Mouse (Mus musculus) heart, embryonic 16.5 days (tissue): Measurements from ENCODE around the gene Map7d3. TPM values are rescaled to one million over a fixed set of nuclear protein-coding genes. Genes with fewer than 3 reads are reported as not detected.

Experiments used
- ATAC-seq: fragments of 200-750 bp; cut with Nextera tagmentation; replicated peaks from 2 replicates; pipeline ENCODE4 v1.8.0; 2017; ENCODE audit warnings: moderate number of reproducible peaks; ENCODE audit not compliant: insufficient read depth, low FRiP score; ENCODE audit errors: extremely low read depth
- H3K27ac ChIP-seq: fragments of 300-500 bp; sonication (generic); 2 replicates; pipeline ENCODE4 v1.5.1; 2014; ENCODE audit warnings: mild to moderate bottlenecking, low read length, control low read depth, moderate library complexity
- H3K27me3 ChIP-seq: fragments of 300-500 bp; sonication (generic); 2 replicates; pipeline ENCODE4 v1.6.1; 2014; ENCODE audit warnings: low read length, mixed read lengths; ENCODE audit not compliant: control insufficient read depth, insufficient read depth
- H3K36me3 ChIP-seq: fragments of 300-500 bp; sonication (generic); 2 replicates; pipeline ENCODE4 v1.6.1; 2014; ENCODE audit not compliant: control insufficient read depth, insufficient read depth
- H3K4me1 ChIP-seq: fragments of 300-500 bp; sonication (generic); 2 replicates; pipeline ENCODE4 v1.6.1; 2014; ENCODE audit warnings: low read length, mixed read lengths; ENCODE audit not compliant: control insufficient read depth, insufficient read depth
- H3K4me2 ChIP-seq: fragments of 300-500 bp; sonication (generic); 2 replicates; pipeline ENCODE4 v1.6.1; 2014; ENCODE audit warnings: low read depth, mild to moderate bottlenecking, control low read depth, low read length
- H3K4me3 ChIP-seq: fragments of 300-500 bp; sonication (generic); 2 replicates; pipeline ENCODE4 v1.5.1; 2014; ENCODE audit warnings: mild to moderate bottlenecking, control low read depth, low read length
- H3K9ac ChIP-seq: fragments of 300-500 bp; sonication (generic); 2 replicates; pipeline ENCODE4 v1.6.1; 2014; ENCODE audit warnings: low read length, control low read depth
- H3K9me3 ChIP-seq: fragments of 300-500 bp; sonication (generic); replicated peaks from 2 replicates; pipeline ENCODE4 v1.6.1; 2016; ENCODE audit warnings: low read length; ENCODE audit not compliant: control insufficient read depth
- WGBS: fragments of 180-500 bp; shearing (Covaris S2); extraction: QIAGEN DNeasy Blood & Tissue Kit; methylation state at CpG from one replicate; pipeline ENCODE4 v1.1.7; 2014; 5-methylcytosine and 5-hydroxymethylcytosine counted together
- polyA plus RNA-seq: library from polyadenylated mRNA; unstranded; fragments of >200 nt; fragmentation: Nextera tagmentation; extraction: Ambion mirVana; gene quantifications from 2 replicates; pipeline ENCODE4 v1.2.1, GENCODE M21; 2015

The Map7d3 gene
- polyA plus RNA-seq, 1 experiment from 2014 or later, result 2.0 TPM

GRCm38 (mm10) chrX:56752144-56752543 is 70.0 kb downstream of the Map7d3 start:
- no peaks in the 10 kb centered on the region for H3K27me3 ChIP-seq
- no peak for ATAC-seq
- no peak overlapping the region for H3K9ac ChIP-seq
- H3K36me3 ChIP-seq, result no peaks in the 10 kb centered on the region
- no peak overlapping the region for H3K27ac ChIP-seq
- no peaks in the 10 kb centered on the region for H3K9me3 ChIP-seq
- H3K4me1 ChIP-seq, result peaks cover 11% of the 10 kb centered on the region
- no peak overlapping the region for H3K4me2 ChIP-seq
- 69% methylated on average over 6 of the region's 6 CpGs for WGBS
- no peak overlapping the region for H3K4me3 ChIP-seq

- WGBS, result 43% methylated on average over 4 of the region's 4 CpGs
- Histone ChIP-seq H3K36me3 (no peaks in the 10 kb centered on the region), H3K4me2 (no peak overlapping the region), H3K9me3 (no peaks in the 10 kb centered on the region), H3K27me3 (no peaks in the 10 kb centered on the region), H3K27ac (no peak overlapping the region), H3K4me1 (peaks cover 11% of the 10 kb centered on the region), H3K4me3 (no peak overlapping the region), H3K9ac (no peak overlapping the region)
- ATAC-seq, result no peak
These were observed 70.6 kb downstream of the Map7d3 start for GRCm38 (mm10) chrX:56751536-56751935.

Other genes starting within 250 kb of the Map7d3 start
- gene Mmgt1, start 224.3 kb downstream of the Map7d3 start, polyA plus RNA-seq, result 24.6 and 26.1 TPM in 2 replicates
- gene Slc9a6, start 212.6 kb downstream of the Map7d3 start, polyA plus RNA-seq, result 7.1 and 7.3 TPM in 2 replicates
- 200 and 213 TPM in 2 replicates for gene Fhl1, start 90.5 kb downstream of the Map7d3 start, polyA plus RNA-seq
- gene Adgrg4, start 47.8 kb upstream of the Map7d3 start, polyA plus RNA-seq, result not detected in 2 replicates
- not detected in 2 replicates for gene Brs3, start 220.7 kb upstream of the Map7d3 start, polyA plus RNA-seq
- gene Htatsf1, start 231.3 kb upstream of the Map7d3 start, polyA plus RNA-seq, result 58.6 and 61.0 TPM in 2 replicates